Mouse (Mus musculus): ENCODE measurements around the gene Ptpn21.

The Ptpn21 gene

GRCm38 (mm10) chr12:98736951-98737800 is at the start of gene Ptpn21:
TSS of gene Ptpn21 (minus strand) at chr12:98737405.
- DNase-seq, result peak; percentile 98

- DNase-seq, result no peak
These were observed 47.0 kb upstream of the Ptpn21 start for GRCm38 (mm10) chr12:98784251-98784650.

GRCm38 (mm10) chr12:98779148-98779547 is 41.9 kb upstream of the Ptpn21 start:
- no peak for DNase-seq

- DNase-seq, result no peak
These were observed 40.3 kb upstream of the Ptpn21 start for GRCm38 (mm10) chr12:98777509-98777908.

GRCm38 (mm10) chr12:98766241-98766640 is 29.0 kb upstream of the Ptpn21 start:
- DNase-seq, result no peak

- DNase-seq, result no peak
These were observed 22.5 kb upstream of the Ptpn21 start for GRCm38 (mm10) chr12:98759700-98760099.

- no peak for DNase-seq
These were observed 20.4 kb upstream of the Ptpn21 start for GRCm38 (mm10) chr12:98757636-98758035.

- no peak for DNase-seq
These were observed 10.2 kb upstream of the Ptpn21 start for GRCm38 (mm10) chr12:98747380-98747753.

GRCm38 (mm10) chr12:98746746-98747379 is 9.7 kb upstream of the Ptpn21 start, which contains the start of gene Zc3h14:
TSS of gene Zc3h14 (plus strand) at chr12:98746964.
- DNase-seq, result peak; percentile 99

- DNase-seq, result peak; percentile 96
These were observed 8.9 kb upstream of the Ptpn21 start for GRCm38 (mm10) chr12:98746131-98746530.

- DNase-seq, result peak; percentile 85
These were observed 8.4 kb upstream of the Ptpn21 start for GRCm38 (mm10) chr12:98745626-98746025.

- peak; percentile 90 for DNase-seq
These were observed 3.9 kb upstream of the Ptpn21 start for GRCm38 (mm10) chr12:98741011-98741501.

GRCm38 (mm10) chr12:98737801-98738350 is 671 bp upstream of the Ptpn21 start:
- peak; percentile 87 for DNase-seq

- peak; percentile 34 for DNase-seq
These were observed 2.1 kb downstream of the Ptpn21 start for GRCm38 (mm10) chr12:98734880-98735801.

- peak; percentile 98 for DNase-seq
These were observed 2.8 kb downstream of the Ptpn21 start for GRCm38 (mm10) chr12:98734246-98734879.

GRCm38 (mm10) chr12:98733776-98734175 is 3.4 kb downstream of the Ptpn21 start:
- DNase-seq, result no peak

- no peak for DNase-seq
These were observed 4.0 kb downstream of the Ptpn21 start for GRCm38 (mm10) chr12:98733165-98733564.

- DNase-seq, result peak; percentile 76
These were observed 6.5 kb downstream of the Ptpn21 start for GRCm38 (mm10) chr12:98730682-98731081.

GRCm38 (mm10) chr12:98727186-98727585 is 10.0 kb downstream of the Ptpn21 start:
- no peak for DNase-seq

- peak; percentile 79 for DNase-seq
These were observed 11.1 kb downstream of the Ptpn21 start for GRCm38 (mm10) chr12:98726078-98726477.

- DNase-seq, result no peak
These were observed 12.2 kb downstream of the Ptpn21 start for GRCm38 (mm10) chr12:98724976-98725375.

GRCm38 (mm10) chr12:98724224-98724623 is 13.0 kb downstream of the Ptpn21 start:
- DNase-seq, result no peak
